Mouse (Mus musculus) bone marrow, adult 2 months (tissue): ENCODE measurements around the gene Olfr1368. TPM values are rescaled to one million over a fixed set of nuclear protein-coding genes. Genes with fewer than 3 reads are reported as not detected.
"Not testable (repeated sequence)": the region's sequence is repeated elsewhere in the genome, so short reads cannot be mapped to it uniquely, and the experiment has no call there.

ENCODE experiments used
- H3K27ac ChIP-seq: fragments of 200-500 bp; 2 replicates; pipeline ENCODE4 v1.5.1; 2012; ENCODE audit warnings: low read depth, mild to moderate bottlenecking, control low read depth, inconsistent platforms, low read length; ENCODE audit not compliant: control insufficient read depth, poor library complexity, insufficient read depth
- H3K4me1 ChIP-seq: fragments of 200-500 bp; 2 replicates; pipeline ENCODE4 v1.6.1; 2011; ENCODE audit warnings: low read length; ENCODE audit not compliant: control insufficient read depth, insufficient read depth
- H3K4me3 ChIP-seq: fragments of 200-500 bp; replicated peaks from 2 replicates; pipeline ENCODE3; 2011; ENCODE audit warnings: mild to moderate bottlenecking, low read depth, low read length, control low read depth; ENCODE audit not compliant: control insufficient read depth
- CTCF ChIP-seq: fragments of 200-500 bp; IDR thresholded peaks from 2 replicates; pipeline ENCODE4 v1.5.1; 2011; ENCODE audit warnings: low read length, control low read depth; ENCODE audit not compliant: control insufficient read depth, insufficient read depth
- POLR2A ChIP-seq: fragments of 200-500 bp; IDR thresholded peaks from 2 replicates; pipeline ENCODE4 v1.6.1; 2011; ENCODE audit warnings: low read depth, mild to moderate bottlenecking, control low read depth, low read length, borderline replicate concordance; ENCODE audit not compliant: control insufficient read depth
- WGBS: fragments of 180-500 bp; shearing (Covaris S2); methylation state at CpG from one replicate; pipeline ENCODE4 v1.1.7; 2018; 5-methylcytosine and 5-hydroxymethylcytosine counted together
- polyA plus RNA-seq: library from polyadenylated mRNA; stranded (reverse); fragments of >200 nt; gene quantifications from 2 replicates; pipeline ENCODE4 v1.2.4, GENCODE M21; 2011; ENCODE audit warnings: low replicate concordance; ENCODE audit not compliant: missing spikeins, insufficient read depth, insufficient read length

Olfr1368 gene
- polyA plus RNA-seq, 1 experiment, result not detected

- 54% methylated on average over 4 of the region's 4 CpGs for WGBS
- Histone ChIP-seq H3K4me1 (no peaks in the 10 kb centered on the region), H3K4me3 (no peak overlapping the region), H3K27ac (no peak overlapping the region)
- TF ChIP-seq CTCF (no peak), POLR2A (no peak)
These were observed 31.5 kb downstream of the Olfr1368 start for GRCm38 (mm10) chr13:21114121-21114520.

- WGBS, result 74% methylated on average over 3 of the region's 3 CpGs
- H3K4me3 ChIP-seq, result not testable (repeated sequence)
These were observed 34.5 kb downstream of the Olfr1368 start, which contains the start of gene Olfr1369-ps1 for GRCm38 (mm10) chr13:21111183-21111582. TSS of gene Olfr1369-ps1 (plus strand) at chr13:21111483.

GRCm38 (mm10) chr13:21110441-21110840 is 35.2 kb downstream of the Olfr1368 start:
- no peak overlapping the region for H3K27ac ChIP-seq
- no peaks in the 10 kb centered on the region for H3K4me1 ChIP-seq
- H3K4me3 ChIP-seq, result no peak overlapping the region
- WGBS, result 85% methylated on average over 6 of the region's 6 CpGs
- TF ChIP-seq CTCF, result no peak
- no peak for TF ChIP-seq POLR2A

More at GRCm38 (mm10) chr13:21111183-21111582, 34.5 kb downstream of the Olfr1368 start, which contains the start of gene Olfr1369-ps1:
- not testable (repeated sequence) for H3K4me1 ChIP-seq, H3K27ac ChIP-seq

GRCm38 (mm10) chr13:21109759-21110158 is 35.9 kb downstream of the Olfr1368 start:
- no peak overlapping the region for H3K4me3 ChIP-seq
- no peak overlapping the region for H3K27ac ChIP-seq
- TF ChIP-seq POLR2A, result no peak
- TF ChIP-seq CTCF, result no peak
- 85% methylated on average over 3 of the region's 3 CpGs for WGBS
- no peaks in the 10 kb centered on the region for H3K4me1 ChIP-seq

Other genes with a start within 250 kb of the Olfr1368 start
- gene Olfr1370, start 70.9 kb downstream of the Olfr1368 start, polyA plus RNA-seq, result not detected in 2 replicates
- gene Olfr1369-ps1, start 34.4 kb downstream of the Olfr1368 start, polyA plus RNA-seq, result not detected in 2 replicates
- gene Olfr263, start 16.2 kb downstream of the Olfr1368 start, polyA plus RNA-seq, result not detected in 2 replicates
- gene Trim27, start 33.6 kb upstream of the Olfr1368 start, polyA plus RNA-seq, result 41.4 and 45.6 TPM in 2 replicates
- gene Gpx5, start 146.9 kb upstream of the Olfr1368 start, polyA plus RNA-seq, result not detected in 2 replicates
- gene Gpx6, start 166.3 kb upstream of the Olfr1368 start, polyA plus RNA-seq, result not detected in 2 replicates
- gene Olfr1367, start 201.0 kb upstream of the Olfr1368 start, polyA plus RNA-seq, result not detected in 2 replicates
- gene Zscan12, start 217.0 kb upstream of the Olfr1368 start, polyA plus RNA-seq, result 3.7 and 5.9 TPM in 2 replicates